Mouse (Mus musculus): ENCODE measurements around the gene Ip6k1.
"Not testable (repeated sequence)": the region's sequence is repeated elsewhere in the genome, so short reads cannot be mapped to it uniquely, and the experiment has no call there.

The Ip6k1 gene

DNA sequence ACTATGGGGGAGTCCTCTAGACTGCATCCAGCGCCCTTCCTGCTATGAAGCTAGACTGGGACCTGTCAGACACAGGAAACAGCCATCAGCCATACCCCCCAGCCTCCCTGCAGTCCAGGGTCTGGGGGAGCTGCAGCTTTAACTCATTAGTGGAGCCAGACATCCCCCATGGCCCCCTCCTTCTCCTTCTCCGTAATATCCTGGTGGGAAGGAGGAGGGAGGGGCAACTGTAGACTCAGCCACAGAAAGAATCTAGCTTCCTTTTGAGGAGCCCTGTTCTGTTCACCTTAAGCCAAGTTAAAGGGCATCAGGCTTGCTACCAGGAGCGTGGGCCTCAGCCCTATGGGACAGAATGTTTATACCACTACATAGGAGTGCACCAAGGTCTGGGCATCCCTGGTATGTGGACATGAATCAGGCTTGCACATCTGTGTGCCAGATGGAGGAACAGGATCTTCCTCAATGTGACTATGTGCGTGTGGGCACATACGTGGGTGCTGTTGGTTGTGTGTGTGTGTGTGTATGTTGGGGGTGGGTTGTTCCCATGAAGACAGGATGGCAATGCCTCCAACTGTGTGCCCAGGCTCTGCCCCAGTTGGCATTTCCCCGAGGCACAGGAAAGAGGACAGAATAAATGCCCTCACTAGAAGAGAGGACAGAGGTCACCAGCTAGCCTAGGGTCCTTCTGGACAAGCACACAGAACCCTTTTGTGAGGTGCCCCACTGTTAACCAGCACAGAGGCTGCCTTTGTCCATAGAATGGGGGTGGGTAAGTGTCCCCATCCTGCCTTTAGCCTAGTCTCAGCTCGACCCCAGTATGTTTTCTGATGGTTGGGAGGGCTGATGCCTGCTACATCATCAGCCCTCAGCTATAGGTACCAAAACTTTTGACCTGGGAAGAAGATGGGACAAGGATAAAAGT, 20.4 kb upstream of the Ip6k1 start:
- in situ Hi-C loops (cut with MboI, MseI): no loop called here

- in situ Hi-C loops (cut with MboI, MseI): no loop called here
These were observed 19.5 kb upstream of the Ip6k1 start, which contains the start of gene Gm20661 for GRCm38 (mm10) chr9:107982681-107983346. Gm20661 (plus strand) TSS chr9:107983058.

DNA sequence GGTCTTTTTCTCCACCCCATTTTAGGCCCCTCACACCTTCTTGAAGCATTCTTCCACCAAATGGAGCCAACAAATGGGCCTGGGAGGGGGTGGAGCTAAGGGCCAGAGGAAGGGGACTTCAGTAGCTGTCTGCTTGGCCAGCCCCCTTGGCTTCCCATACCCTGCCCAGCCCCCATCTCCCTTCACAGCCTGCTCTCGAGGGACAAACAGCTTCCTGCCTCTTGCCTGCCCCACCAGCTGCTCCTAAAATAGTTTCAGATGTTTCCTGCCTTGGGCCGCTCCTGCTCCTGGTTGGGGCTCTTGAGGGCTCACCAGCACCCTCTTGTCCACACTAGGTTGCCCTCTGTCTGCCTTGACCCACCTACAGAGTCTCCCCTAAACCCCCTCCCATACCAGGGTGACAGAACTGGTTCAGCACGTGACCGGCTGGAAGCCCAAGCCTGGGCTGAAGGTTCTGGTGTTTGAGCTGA, 18.8 kb upstream of the Ip6k1 start:
- in situ Hi-C loops (cut with MboI, MseI): no loop called here

GRCm38 (mm10) chr9:107984052-107984753, 18.1 kb upstream of the Ip6k1 start:
- in situ Hi-C loops (cut with MboI, MseI): no loop called here

- in situ Hi-C loops (cut with MboI, MseI): no loop called here
These were observed 17.6 kb upstream of the Ip6k1 start for GRCm38 (mm10) chr9:107984754-107985055.

DNA sequence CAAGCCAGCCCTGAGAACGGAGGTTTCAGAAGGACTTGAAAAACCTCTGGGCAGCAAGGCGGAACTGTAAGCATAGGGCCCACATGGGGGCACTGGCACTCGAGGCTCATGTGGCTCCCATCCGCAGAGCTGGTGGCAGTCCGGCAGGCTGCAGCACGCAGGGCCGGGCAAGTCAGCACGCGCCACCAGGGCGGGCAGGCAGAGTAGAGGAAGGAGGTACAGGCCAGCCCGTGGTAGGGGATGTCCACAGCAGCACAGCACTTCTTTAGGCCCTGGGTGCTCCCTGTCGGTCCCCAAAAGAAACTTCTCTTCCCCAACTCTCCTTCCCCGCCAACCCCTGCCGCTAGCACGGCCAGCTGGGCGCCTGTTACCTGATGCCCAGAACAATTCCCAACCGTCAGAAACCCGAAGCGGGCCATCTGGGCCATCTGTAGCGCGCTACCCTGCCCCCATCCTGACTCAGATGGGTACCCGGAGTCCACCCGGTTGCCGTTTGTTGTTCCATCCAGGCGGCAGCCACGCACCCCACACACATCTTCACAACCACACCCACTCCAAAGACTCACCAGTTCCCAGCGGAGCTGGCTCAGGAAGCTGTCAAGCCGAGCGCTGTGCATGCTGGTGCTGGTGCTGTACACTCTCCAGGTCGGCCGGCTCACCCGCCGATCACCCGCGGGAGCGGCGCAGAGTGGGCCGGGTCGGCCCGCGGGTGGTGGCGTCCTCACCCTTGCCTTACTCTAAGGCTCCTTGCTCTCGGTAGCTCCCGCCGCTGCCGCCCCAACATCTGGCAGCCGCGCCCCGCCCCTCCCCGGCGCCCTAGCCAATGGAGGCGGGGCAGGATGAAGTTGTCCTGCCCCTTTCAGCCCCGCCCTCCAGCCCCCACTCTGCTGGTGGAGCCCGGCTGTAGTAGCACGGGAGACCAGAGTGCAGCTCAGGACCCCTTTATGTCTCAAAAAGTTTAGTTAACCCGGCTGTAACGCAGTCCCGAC, 16.9 kb upstream of the Ip6k1 start, which contains the start of gene Inka1:
TSS of gene Inka1 (minus strand) at position 749 of the 989 bp plus-strand sequence.
- in situ Hi-C loops (cut with MboI, MseI): no loop called here

GRCm38 (mm10) chr9:107986376-107986775, 15.9 kb upstream of the Ip6k1 start:
- in situ Hi-C loops (cut with MboI, MseI): no loop called here

DNA sequence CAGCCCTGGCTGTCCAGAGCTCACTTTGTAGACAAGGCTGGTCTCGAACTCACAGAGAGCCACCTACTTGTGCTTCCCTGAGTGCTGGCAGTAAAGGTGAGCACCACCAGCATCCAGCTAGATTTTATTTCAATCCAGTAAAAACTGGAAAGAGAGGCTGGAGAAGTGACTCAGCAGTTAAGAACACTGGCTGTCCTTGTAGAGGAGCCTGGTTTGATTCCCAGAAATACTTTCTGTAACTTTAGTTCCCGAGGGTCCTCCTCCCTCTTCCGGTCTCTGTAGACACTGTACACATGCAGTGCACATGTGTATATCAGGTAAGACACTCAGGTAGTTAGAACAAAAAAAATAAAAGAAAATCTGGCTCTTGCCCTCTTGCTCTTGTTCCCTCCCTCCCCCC, 14.4 kb upstream of the Ip6k1 start:
- in situ Hi-C loops (cut with MboI, MseI): no loop called here

GRCm38 (mm10) chr9:107992197-107992596, 10.1 kb upstream of the Ip6k1 start, which contains the start of gene Cdhr4:
Cdhr4 (plus strand) TSS chr9:107992497.
- in situ Hi-C loops (cut with MboI, MseI): loop anchor here in 1 of 2 experiments (5.0 kb wide), 1 partner anchor 100 kb away; no protein-coding TSS in a partner anchor

- in situ Hi-C loops (cut with MboI, MseI): loop anchor here in 1 of 2 experiments (5.0 kb wide), 1 partner anchor 101 kb away; no protein-coding TSS in a partner anchor
These were observed 9.3 kb upstream of the Ip6k1 start for GRCm38 (mm10) chr9:107993013-107993412.

DNA sequence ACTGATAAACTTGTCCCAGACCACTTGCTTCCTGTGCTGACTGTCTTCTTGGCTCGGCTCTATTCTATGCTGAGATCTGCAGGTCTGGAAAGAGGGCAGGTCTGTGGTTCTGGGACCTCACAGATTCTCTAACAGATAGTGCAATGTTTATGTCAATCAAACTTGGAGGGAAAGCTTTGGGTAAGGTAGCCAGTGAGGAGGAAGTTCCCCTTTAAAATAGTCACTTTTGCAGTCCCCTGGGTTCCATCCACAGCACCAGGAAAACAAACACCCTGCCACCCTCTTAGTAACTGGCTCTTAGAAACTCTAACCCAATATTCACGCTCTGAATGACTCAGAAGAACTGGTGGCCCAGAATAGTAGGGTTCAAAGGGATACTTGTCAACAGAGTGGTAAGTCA, 7.8 kb upstream of the Ip6k1 start:
- in situ Hi-C loops (cut with MboI, MseI): loop anchor here in 1 of 2 experiments (5.0 kb wide), 1 partner anchor 102 kb away; no protein-coding TSS in a partner anchor

- in situ Hi-C loops (cut with MboI, MseI): no loop called here
These were observed 6.8 kb upstream of the Ip6k1 start for GRCm38 (mm10) chr9:107995513-107995912.

DNA sequence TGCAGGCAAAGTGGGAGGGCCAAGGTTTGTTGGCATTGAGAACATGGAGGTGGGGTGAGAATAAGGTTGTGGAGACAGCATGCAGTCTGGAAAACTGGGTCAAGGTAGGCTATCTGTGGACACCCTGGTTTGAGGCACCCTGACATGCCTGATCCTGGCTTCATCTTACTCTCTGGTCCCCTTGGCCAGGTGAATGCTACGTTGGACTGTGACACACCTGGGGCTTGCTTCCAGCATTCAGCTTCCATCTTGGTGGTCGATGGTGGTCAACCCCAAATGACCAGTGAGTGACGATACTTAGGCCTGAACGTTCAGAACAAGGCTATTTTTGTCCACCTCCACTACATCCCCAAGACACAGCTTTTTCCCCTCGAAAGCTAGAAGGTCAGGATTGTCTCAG, 6.3 kb upstream of the Ip6k1 start, which contains the start of gene Gm20662:
TSS of gene Gm20662 (plus strand) at position 301 of the 400 bp plus-strand sequence.
- in situ Hi-C loops (cut with MboI, MseI): no loop called here

- in situ Hi-C loops (cut with MboI, MseI): loop anchor here in 1 of 2 experiments (5.0 kb wide), 1 partner anchor 44 kb away; the partner anchor contains the start of gene Gmppb
These were observed 653 bp downstream of the Ip6k1 start for GRCm38 (mm10) chr9:108002778-108003530.

GRCm38 (mm10) chr9:108003531-108003890, 1.2 kb downstream of the Ip6k1 start:
- in situ Hi-C loops (cut with MboI, MseI): loop anchor here in 1 of 2 experiments (5.0 kb wide), 1 partner anchor 44 kb away; the partner anchor contains the start of gene Gmppb

- in situ Hi-C loops (cut with MboI, MseI): no loop called here
These were observed 5.7 kb downstream of the Ip6k1 start for GRCm38 (mm10) chr9:108008041-108008440.

DNA sequence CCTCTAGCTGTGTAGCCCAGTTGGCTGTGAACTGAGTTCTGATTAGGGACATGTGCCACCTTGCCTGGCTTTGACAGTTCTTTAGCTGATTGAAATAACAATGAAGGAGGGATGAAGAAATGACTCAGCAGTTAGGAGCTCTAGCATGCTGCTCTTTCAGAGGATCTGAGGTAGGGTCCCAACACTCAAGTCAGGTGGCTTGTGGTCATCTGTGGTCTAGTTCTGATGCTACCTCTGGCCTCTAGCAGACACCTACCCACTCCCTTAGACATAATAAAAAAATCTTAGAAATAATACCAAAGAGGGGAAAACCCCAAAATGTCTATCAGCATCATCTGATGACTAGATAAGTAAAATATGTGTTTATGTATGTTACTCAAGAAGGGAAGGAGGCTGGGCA, 8.1 kb downstream of the Ip6k1 start:
- in situ Hi-C loops (cut with MboI, MseI): no loop called here

GRCm38 (mm10) chr9:108013577-108013976, 11.3 kb downstream of the Ip6k1 start:
- in situ Hi-C loops (cut with MboI, MseI): not testable (repeated sequence)

GRCm38 (mm10) chr9:108017127-108017526, 14.8 kb downstream of the Ip6k1 start:
- in situ Hi-C loops (cut with MboI, MseI): no loop called here

Data from T-helper 17 cell (primary cell).